Comparison of ENCODE assay signal across 8 mouse cellular contexts in the genomic region with DNA sequence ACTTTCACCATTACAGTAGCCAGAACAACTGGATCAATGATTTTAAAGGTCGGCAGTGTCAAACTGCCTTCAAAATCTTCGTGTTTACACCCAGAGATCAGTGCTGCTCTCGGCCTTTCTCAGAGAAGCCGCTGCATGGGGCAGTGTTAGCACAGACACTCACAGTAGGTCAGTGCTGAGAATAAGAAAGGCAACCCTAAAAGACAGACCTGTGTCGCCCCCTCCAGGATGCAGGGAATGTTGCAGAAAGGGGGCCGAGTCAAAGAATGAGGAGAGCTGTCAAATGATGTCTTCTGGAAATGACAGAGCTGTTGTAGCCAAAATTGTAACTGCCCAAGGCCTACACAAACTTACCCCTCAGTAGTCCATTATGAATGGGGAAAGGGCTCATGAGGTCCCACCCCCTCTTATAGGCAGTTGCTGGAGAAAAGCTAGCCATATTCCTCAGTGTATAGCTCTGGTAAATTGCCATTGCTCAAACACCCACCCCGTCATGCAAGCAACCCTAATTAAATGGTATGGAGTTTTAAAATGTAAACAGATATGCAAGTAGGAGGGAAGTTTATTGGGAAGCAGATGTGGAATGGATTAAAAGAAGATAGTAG.
DNase-seq lines count a peak whose midpoint lies in the region; ATAC-seq and TF ChIP-seq lines count a peak whose summit lies in the region.

No protein-coding gene starts in this region.

- peak; percentile 66 for TF ChIP-seq CTCF in liver, adult 2 months (IDR thresholded peaks at IDR 0.05; ENCODE audit: low read depth, low read length)

- no peaks in the 10 kb centered on the region for H3K9me3 ChIP-seq in hindbrain, embryonic 10.5 days
- no peaks in the 10 kb centered on the region for H3K9me3 ChIP-seq in neural tube, embryonic 12.5 days

- no peak overlapping the region for H3K4me3 ChIP-seq in hindbrain, embryonic 10.5 days
- H3K4me3 ChIP-seq in liver, adult 2 months (ENCODE audit: insufficient read depth, low read depth, low read length), result no peak overlapping the region
- H3K4me3 ChIP-seq in neural tube, embryonic 12.5 days, result no peak overlapping the region

- H3K4me1 ChIP-seq in hindbrain, embryonic 10.5 days (replicated peaks), result no peaks in the 10 kb centered on the region
- H3K4me1 ChIP-seq in liver, adult 2 months (ENCODE audit: control insufficient read depth, insufficient read depth, low read length), result peaks cover 23% of the 10 kb centered on the region
- no peaks in the 10 kb centered on the region for H3K4me1 ChIP-seq in neural tube, embryonic 12.5 days

- no peak overlapping the region for H3K4me2 ChIP-seq in neural tube, embryonic 12.5 days (replicated peaks)

- no peak for TF ChIP-seq POLR2A in liver, adult 2 months (IDR thresholded peaks at IDR 0.05; ENCODE audit: extremely low read depth, insufficient read depth, low read length)

- intact Hi-C loops in gastrocnemius, postnatal 14 days (cut with DNase I; ENCODE audit: low total_unique reads), result no loop called here

- DNase-seq in gastrocnemius, postnatal 14 days, result peak; percentile 5
- no peak for DNase-seq in gastrocnemius, adult 8-10 months (ENCODE audit: low spot score in 2 of 2)
- DNase-seq in MEL-GATA-1-ER (ENCODE audit: extremely low read depth, low read depth), result peak; percentile 16
- peak; percentile 50 to 62 for DNase-seq in cerebellum, postnatal 25 days
- DNase-seq in hindbrain, embryonic 10.5 days (ENCODE audit: low spot score), result peak; percentile 44
- DNase-seq in liver, adult 2 months (ENCODE audit: extremely low read depth, low read depth, low spot score), result peak; percentile 82
- no peak for DNase-seq in urinary bladder, adult 2 months (ENCODE audit: low spot score)

- no peaks in the 10 kb centered on the region for H3K79me2 ChIP-seq in liver, adult 2 months (ENCODE audit: control insufficient read depth, insufficient read depth, low read length)

- no peaks in the 10 kb centered on the region for H3K27me3 ChIP-seq in hindbrain, embryonic 10.5 days (ENCODE audit: insufficient read depth, poor library complexity, severe bottlenecking)
- H3K27me3 ChIP-seq in liver, adult 2 months (ENCODE audit: control insufficient read depth, insufficient read depth, low read length), result no peaks in the 10 kb centered on the region
- no peaks in the 10 kb centered on the region for H3K27me3 ChIP-seq in neural tube, embryonic 12.5 days (replicated peaks)

- no peaks in the 10 kb centered on the region for H3K36me3 ChIP-seq in hindbrain, embryonic 10.5 days
- no peaks in the 10 kb centered on the region for H3K36me3 ChIP-seq in liver, adult 2 months (ENCODE audit: control insufficient read depth, insufficient read depth, low read length)
- no peaks in the 10 kb centered on the region for H3K36me3 ChIP-seq in neural tube, embryonic 12.5 days

- peak; percentile 55; the same call in 1 of the 2 replicates for ATAC-seq in neural tube, embryonic 12.5 days (ENCODE audit: low FRiP score, low read depth)

- no peak overlapping the region for H3K27ac ChIP-seq in hindbrain, embryonic 10.5 days
- H3K27ac ChIP-seq in liver, adult 2 months (replicated peaks; ENCODE audit: insufficient read depth, low read depth, low read length), result no peak overlapping the region
- no peak overlapping the region for H3K27ac ChIP-seq in neural tube, embryonic 12.5 days

- H3K9ac ChIP-seq in liver, adult 2 months (ENCODE audit: low read depth, low read length), result no peak overlapping the region
- H3K9ac ChIP-seq in neural tube, embryonic 12.5 days, result no peak overlapping the region

- 28% methylated on average over 7 of the region's 7 CpGs for WGBS in hindbrain, embryonic 10.5 days
- 17% methylated on average over 7 of the region's 7 CpGs for WGBS in liver, adult 2 months
- 29% methylated on average over 7 of the region's 7 CpGs for WGBS in neural tube, embryonic 12.5 days

Comparison
In these comparisons a context has a peak if more than half of its experiments do, and no peak if none do; other contexts are left out.
1. DNase-seq: peak in gastrocnemius, postnatal 14 days (single experiment), MEL-GATA-1-ER (single experiment), cerebellum, postnatal 25 days (2 of 2), hindbrain, embryonic 10.5 days (single experiment) and liver, adult 2 months (single experiment); none in gastrocnemius, adult 8-10 months (0 of 2) and urinary bladder, adult 2 months (single experiment).